Mouse (Mus musculus) erythroid progenitor cell, adult 5-6 weeks (primary cell): ENCODE measurements around the gene Irf6. TPM values are rescaled to one million over a fixed set of nuclear protein-coding genes. Genes with fewer than 3 reads are reported as not detected.
A peak's percentile ranks its signal among the peaks of the same experiment; 100 is the strongest.

Experiments
- ATAC-seq: replicated peaks from 2 replicates; pipeline ENCODE4 v1.8.0; 2016; ENCODE audit warnings: moderate number of reproducible peaks, mild to moderate bottlenecking, moderate TSS enrichment, inconsistent platforms; ENCODE audit not compliant: poor library complexity, low FRiP score, severe bottlenecking
- total RNA-seq, 2 experiments: library from RNA; stranded (forward) in 1 of 2; stranded (reverse) in 1 of 2; fragments of 150-400 nt in 1 of 2; fragments of 186-747, 209-891 nt in 1 of 2; gene quantifications; 2 replicates each; pipeline versions ENCODE4 v1.2.3 to v1.2.4; 2015 to 2017; ENCODE audit warnings: low replicate concordance in 2 of 2

Irf6 gene
- not detected in 2 replicates for total RNA-seq (2015; ENCODE audit: low replicate concordance)
- 0.26 TPM in 1 of 2 replicates, not detected in the other for total RNA-seq (2017; ENCODE audit: low replicate concordance)

- 0 out of 2 replicates have a peak, but pooled peaks have one; percentile 39 for ATAC-seq
Measured at GRCm38 (mm10) chr1:193152872-193153271, at the start of gene Irf6. Gene Irf6 (plus strand): TSS chr1:193153111.

- no peak for ATAC-seq
Measured at GRCm38 (mm10) chr1:193112093-193112492, 40.8 kb upstream of the Irf6 start.

GRCm38 (mm10) chr1:193122793-193123192 lies 30.1 kb upstream of the Irf6 start:
- no peak for ATAC-seq

GRCm38 (mm10) chr1:193123290-193123689 lies 29.6 kb upstream of the Irf6 start:
- no peak for ATAC-seq

GRCm38 (mm10) chr1:193125835-193126234 lies 27.1 kb upstream of the Irf6 start:
- no peak for ATAC-seq

- no peak for ATAC-seq
Measured at GRCm38 (mm10) chr1:193128055-193128454, 24.9 kb upstream of the Irf6 start.

GRCm38 (mm10) chr1:193129321-193129720 lies 23.6 kb upstream of the Irf6 start:
- no peak for ATAC-seq

- ATAC-seq, result peak; percentile 91
Measured at GRCm38 (mm10) chr1:193129786-193130455, 23.0 kb upstream of the Irf6 start, which contains the start of gene Diexf. Gene Diexf (minus strand): TSS chr1:193130272.

GRCm38 (mm10) chr1:193130456-193130825 lies 22.5 kb upstream of the Irf6 start:
- ATAC-seq, result peak; percentile 10

- no peak for ATAC-seq
Measured at GRCm38 (mm10) chr1:193130839-193131238, 22.1 kb upstream of the Irf6 start.

GRCm38 (mm10) chr1:193131311-193131948 lies 21.5 kb upstream of the Irf6 start:
- no peak for ATAC-seq

- no peak for ATAC-seq
Measured at GRCm38 (mm10) chr1:193132385-193132784, 20.5 kb upstream of the Irf6 start.

GRCm38 (mm10) chr1:193133726-193134125 lies 19.2 kb upstream of the Irf6 start:
- ATAC-seq, result no peak

GRCm38 (mm10) chr1:193138087-193138486 lies 14.8 kb upstream of the Irf6 start:
- no peak for ATAC-seq

- ATAC-seq, result no peak
Measured at GRCm38 (mm10) chr1:193138669-193139068, 14.2 kb upstream of the Irf6 start.

GRCm38 (mm10) chr1:193141118-193141517 lies 11.8 kb upstream of the Irf6 start:
- ATAC-seq, result no peak

- no peak for ATAC-seq
Measured at GRCm38 (mm10) chr1:193142517-193143062, 10.3 kb upstream of the Irf6 start.

GRCm38 (mm10) chr1:193144516-193144915 lies 8.4 kb upstream of the Irf6 start:
- no peak for ATAC-seq

- no peak for ATAC-seq
Measured at GRCm38 (mm10) chr1:193145101-193145500, 7.8 kb upstream of the Irf6 start.

- no peak for ATAC-seq
Measured at GRCm38 (mm10) chr1:193146416-193146815, 6.5 kb upstream of the Irf6 start.

- no peak for ATAC-seq
Measured at GRCm38 (mm10) chr1:193149231-193149630, 3.7 kb upstream of the Irf6 start.
